Mouse (Mus musculus) spleen, postnatal 36 days (tissue): Measurements from ENCODE around the gene Upp2.

ENCODE experiments used
- DNase-seq, 2 experiments: peaks; one replicate each; pipeline ENCODE4 v3.0.0; 2022; ENCODE audit warnings: low spot score in 2 of 2, mixed read lengths in 1 of 2

The Upp2 gene

GRCm38 (mm10) chr2:58551866-58552265 is 15.2 kb upstream of the Upp2 start:
- DNase-seq = no peak

GRCm38 (mm10) chr2:58552296-58552695 is 14.8 kb upstream of the Upp2 start:
- no peak for DNase-seq

GRCm38 (mm10) chr2:58557045-58557845 is 9.9 kb upstream of the Upp2 start:
- no peak for DNase-seq

GRCm38 (mm10) chr2:58562137-58562536 is 5.0 kb upstream of the Upp2 start:
- DNase-seq = no peak

- no peak for DNase-seq
Observed at GRCm38 (mm10) chr2:58565267-58565666, 1.8 kb upstream of the Upp2 start.

GRCm38 (mm10) chr2:58566049-58566409 is 1.1 kb upstream of the Upp2 start:
- DNase-seq = no peak

GRCm38 (mm10) chr2:58566410-58567065 is 560 bp upstream of the Upp2 start:
- peak; percentile 14 to 22 for DNase-seq

- DNase-seq = no peak
Observed at GRCm38 (mm10) chr2:58567866-58568719, 995 bp downstream of the Upp2 start.

- no peak for DNase-seq
Observed at GRCm38 (mm10) chr2:58568841-58569645, 1.9 kb downstream of the Upp2 start.

GRCm38 (mm10) chr2:58574167-58574566 is 7.1 kb downstream of the Upp2 start:
- no peak for DNase-seq

GRCm38 (mm10) chr2:58586311-58586710 is 19.2 kb downstream of the Upp2 start:
- DNase-seq = no peak

GRCm38 (mm10) chr2:58589637-58590036 is 22.5 kb downstream of the Upp2 start:
- no peak for DNase-seq

GRCm38 (mm10) chr2:58590055-58590454 is 23.0 kb downstream of the Upp2 start:
- DNase-seq = no peak

- no peak for DNase-seq
Observed at GRCm38 (mm10) chr2:58595350-58595749, 28.3 kb downstream of the Upp2 start.

GRCm38 (mm10) chr2:58596774-58597342 is 29.8 kb downstream of the Upp2 start:
- DNase-seq = no peak

GRCm38 (mm10) chr2:58597556-58597955 is 30.5 kb downstream of the Upp2 start:
- no peak for DNase-seq

GRCm38 (mm10) chr2:58599639-58600038 is 32.5 kb downstream of the Upp2 start:
- no peak for DNase-seq

- DNase-seq = no peak
Observed at GRCm38 (mm10) chr2:58601382-58601781, 34.3 kb downstream of the Upp2 start.

GRCm38 (mm10) chr2:58603379-58603778 is 36.3 kb downstream of the Upp2 start:
- DNase-seq = no peak

- no peak for DNase-seq
Observed at GRCm38 (mm10) chr2:58604791-58605190, 37.7 kb downstream of the Upp2 start.

GRCm38 (mm10) chr2:58613720-58614119 is 46.6 kb downstream of the Upp2 start:
- DNase-seq = no peak
